In the genomic region with DNA sequence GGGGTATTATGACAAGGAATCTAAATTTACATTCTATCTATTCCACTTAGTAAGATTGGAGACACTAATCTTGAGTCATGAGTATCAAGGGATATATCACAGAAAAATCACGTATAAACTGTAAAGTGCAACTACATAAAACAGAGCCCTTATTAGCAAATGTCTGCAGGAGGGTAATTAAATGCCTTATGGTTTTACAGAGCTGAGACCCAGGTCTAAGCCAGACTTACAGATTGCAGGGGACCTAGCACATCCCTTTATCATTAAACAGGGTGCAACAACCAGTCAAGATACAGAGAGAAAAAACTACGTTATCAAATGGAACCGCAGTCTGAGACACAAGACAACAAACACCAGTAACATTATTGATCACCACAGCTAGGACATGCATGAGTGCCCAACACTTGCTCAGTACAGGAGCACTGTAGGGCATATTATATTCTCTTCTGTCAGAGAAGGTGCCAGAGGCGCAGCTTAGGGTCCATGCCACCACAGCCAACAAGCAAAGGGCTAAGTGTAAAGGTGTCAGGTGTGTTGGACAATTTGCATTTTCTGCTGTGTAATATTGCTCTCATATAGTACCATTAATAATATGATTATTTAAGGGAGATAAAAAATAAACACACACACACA, we compare ENCODE assay signal across 18 mouse cellular contexts. TPM values are rescaled to one million over a fixed set of nuclear protein-coding genes. Genes with fewer than 3 reads are reported as not detected.
DNase-seq lines count a peak whose midpoint lies in the region; ATAC-seq lines count a peak whose summit lies in the region.
"Had no signal": no experiment of that assay in that cellular context is flagged by ENCODE, and none has a peak within 500 bp of the region (broad histone marks: within the 10 kb centered on the region; RNA-seq: fewer than 3 reads in every experiment).

No protein-coding gene starts in this region.

- DNase-seq in hindbrain, embryonic 14.5 days (ENCODE audit: low spot score) = no peak
- DNase-seq in retina, embryonic 14.5 days (ENCODE audit: low spot score) = peak; percentile 3
- DNase-seq in retina, postnatal 1 day = no peak
- DNase-seq in testis, postnatal 10 days (ENCODE audit: low spot score) = no peak
- DNase-seq: adrenal gland, adult 8-10 months; adrenal gland, postnatal 36 days; cerebellum, adult 8-10 months; cerebellum, postnatal 14 days; embryo, embryonic 11 days; gastrocnemius, adult 2 months; gastrocnemius, postnatal 25 days had no signal

- no peaks in the 10 kb centered on the region for H3K36me3 ChIP-seq in hindbrain, embryonic 15.5 days
- no peaks in the 10 kb centered on the region for H3K36me3 ChIP-seq in hindbrain, embryonic 14.5 days (replicated peaks; ENCODE audit: control insufficient read depth, insufficient read depth)
- H3K36me3 ChIP-seq in neural tube, embryonic 15.5 days = peaks cover under 1% of the 10 kb centered on the region; the same call in 1 of the 2 replicates
- H3K36me3 ChIP-seq: embryonic facial prominence, embryonic 15.5 days; forebrain, embryonic 10.5 days; heart, embryonic 12.5 days had no signal

- H3K9me3 ChIP-seq in hindbrain, embryonic 15.5 days = no peaks in the 10 kb centered on the region
- no peaks in the 10 kb centered on the region for H3K9me3 ChIP-seq in hindbrain, embryonic 14.5 days (ENCODE audit: control insufficient read depth, low read length)
- no peaks in the 10 kb centered on the region for H3K9me3 ChIP-seq in neural tube, embryonic 15.5 days (replicated peaks)
- H3K9me3 ChIP-seq: embryonic facial prominence, embryonic 15.5 days; forebrain, embryonic 10.5 days; heart, embryonic 12.5 days had no signal

- 0 out of 2 replicates have a peak, but pooled peaks have one; percentile 56 for ATAC-seq in hindbrain, embryonic 15.5 days (ENCODE audit: low FRiP score, low read depth)
- no peak for ATAC-seq in hindbrain, embryonic 14.5 days (ENCODE audit: low FRiP score)
- ATAC-seq in neural tube, embryonic 15.5 days (ENCODE audit: low FRiP score) = peak; percentile 48; the same call in 1 of the 2 replicates
- ATAC-seq: forebrain, embryonic 14.5 days had no signal

- no peak overlapping the region for H3K4me3 ChIP-seq in hindbrain, embryonic 15.5 days
- H3K4me3 ChIP-seq in hindbrain, embryonic 14.5 days (replicated peaks; ENCODE audit: low read length) = no peak overlapping the region
- H3K4me3 ChIP-seq in neural tube, embryonic 15.5 days (replicated peaks) = no peak overlapping the region
- H3K4me3 ChIP-seq: embryonic facial prominence, embryonic 15.5 days; erythroblast, embryonic 14.5 days; forebrain, embryonic 10.5 days; gastrocnemius, adult 2 months; heart, embryonic 12.5 days had no signal

- H3K4me2 ChIP-seq in hindbrain, embryonic 15.5 days = no peak overlapping the region
- no peak overlapping the region for H3K4me2 ChIP-seq in hindbrain, embryonic 14.5 days (replicated peaks)
- H3K4me2 ChIP-seq in neural tube, embryonic 15.5 days = no peak overlapping the region
- H3K4me2 ChIP-seq: embryonic facial prominence, embryonic 15.5 days; heart, embryonic 12.5 days had no signal

- H3K27me3 ChIP-seq in hindbrain, embryonic 15.5 days = no peaks in the 10 kb centered on the region
- no peaks in the 10 kb centered on the region for H3K27me3 ChIP-seq in hindbrain, embryonic 14.5 days (ENCODE audit: control insufficient read depth, insufficient read depth, low read length)
- H3K27me3 ChIP-seq in neural tube, embryonic 15.5 days (replicated peaks) = no peaks in the 10 kb centered on the region
- H3K27me3 ChIP-seq: embryonic facial prominence, embryonic 15.5 days; heart, embryonic 12.5 days had no signal

- H3K27ac ChIP-seq in hindbrain, embryonic 15.5 days (replicated peaks) = no peak overlapping the region
- no peak overlapping the region for H3K27ac ChIP-seq in hindbrain, embryonic 14.5 days
- H3K27ac ChIP-seq in neural tube, embryonic 15.5 days (replicated peaks) = no peak overlapping the region
- H3K27ac ChIP-seq: embryonic facial prominence, embryonic 15.5 days; forebrain, embryonic 10.5 days; gastrocnemius, adult 2 months had no signal

- 71% methylated on average over 4 of the region's 4 CpGs for WGBS in hindbrain, embryonic 15.5 days
- WGBS in hindbrain, embryonic 14.5 days = 77% methylated on average over 4 of the region's 4 CpGs
- WGBS in neural tube, embryonic 15.5 days = 55% methylated on average over 4 of the region's 4 CpGs

- no peak overlapping the region for H3K9ac ChIP-seq in hindbrain, embryonic 15.5 days
- H3K9ac ChIP-seq in hindbrain, embryonic 14.5 days = no peak overlapping the region
- H3K9ac ChIP-seq in neural tube, embryonic 15.5 days (replicated peaks) = no peak overlapping the region
- H3K9ac ChIP-seq: embryonic facial prominence, embryonic 15.5 days; heart, embryonic 12.5 days had no signal

- H3K4me1 ChIP-seq in hindbrain, embryonic 15.5 days (replicated peaks) = no peaks in the 10 kb centered on the region
- 0 out of 2 replicates have a peak, but pooled peaks cover 6% of the 10 kb centered on the region for H3K4me1 ChIP-seq in hindbrain, embryonic 14.5 days (replicated peaks; ENCODE audit: control insufficient read depth, insufficient read depth, low read length)
- H3K4me1 ChIP-seq in neural tube, embryonic 15.5 days = peaks cover 15% of the 10 kb centered on the region; the same call in 1 of the 2 replicates
- H3K4me1 ChIP-seq: embryonic facial prominence, embryonic 15.5 days; forebrain, embryonic 10.5 days had no signal

RNA-seq across cellular contexts. Expression of a gene that starts 58.8 kb away (rescaled TPM):
- 6.4 and 6.6 TPM in 2 replicates for polyA plus RNA-seq in hindbrain, embryonic 15.5 days (2015; fragmentation: Nextera tagmentation; extraction: Ambion mirVana)
- polyA plus RNA-seq in hindbrain, embryonic 14.5 days (2014; fragmentation: Nextera tagmentation; extraction: Ambion mirVana) = 7.0 and 7.3 TPM in 2 replicates
- 5.1 and 7.8 TPM in 2 replicates for polyA plus RNA-seq in neural tube, embryonic 15.5 days (2015; fragmentation: Nextera tagmentation; extraction: Ambion mirVana)
